Mouse (Mus musculus): Measurements from ENCODE around the gene Acly. TPM values are rescaled to one million over a fixed set of nuclear protein-coding genes. Genes with fewer than 3 reads are reported as not detected.

Acly gene
- polyA plus RNA-seq, 1 experiment from 2014 or later: 120 TPM

DNA sequence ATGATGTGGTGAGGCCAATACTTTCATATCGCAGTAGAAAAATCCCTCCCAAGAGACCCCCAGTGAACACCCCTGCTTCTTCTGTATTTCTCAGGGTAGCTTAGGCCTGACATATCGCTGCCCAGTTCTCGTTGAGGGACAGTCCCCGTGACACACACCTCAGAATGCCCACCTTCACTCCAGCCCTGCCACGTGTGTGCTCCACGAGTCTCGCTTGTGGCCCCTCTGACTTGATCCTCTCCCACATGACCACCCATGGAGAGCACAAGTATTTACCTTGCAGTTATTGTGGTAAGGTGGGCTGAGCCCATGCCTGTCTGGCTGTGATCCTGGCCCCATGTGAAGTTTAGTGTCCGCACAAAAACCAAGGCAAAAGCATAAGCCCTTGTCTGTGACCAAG, 40.9 kb upstream of the Acly start:
- Histone ChIP-seq H3K27me3 (ENCODE audit: control insufficient read depth, insufficient read depth, low read depth, low read length) (no peaks in the 10 kb centered on the region), H3K27ac (ENCODE audit: low read length) (no peak overlapping the region), H3K4me3 (ENCODE audit: low read depth, low read length) (no peak overlapping the region), H3K4me1 (ENCODE audit: control insufficient read depth, low read depth, low read length) (peaks cover 6% of the 10 kb centered on the region), H3K9ac (ENCODE audit: low read depth, low read length) (no peak overlapping the region), H3K36me3 (ENCODE audit: control insufficient read depth, insufficient read depth) (no peaks in the 10 kb centered on the region), H3K9me3 (replicated peaks; ENCODE audit: control insufficient read depth, low read length) (no peaks in the 10 kb centered on the region), H3K4me2 (ENCODE audit: low read depth, low read length) (no peak overlapping the region)
- no peak for ATAC-seq (ENCODE audit: low read depth)
- WGBS (ENCODE audit: insufficient replicate concordance): 74% methylated on average over 8 of the region's 8 CpGs

GRCm38 (mm10) chr11:100567815-100568245, 40.0 kb upstream of the Acly start:
- H3K27ac ChIP-seq (ENCODE audit: low read length): no peak overlapping the region
- WGBS (ENCODE audit: insufficient replicate concordance): 21% methylated on average over 9 of the region's 9 CpGs
- H3K9me3 ChIP-seq (replicated peaks; ENCODE audit: control insufficient read depth, low read length): no peaks in the 10 kb centered on the region
- peaks cover 6% of the 10 kb centered on the region for H3K4me1 ChIP-seq (ENCODE audit: control insufficient read depth, low read depth, low read length)
- H3K4me2 ChIP-seq (ENCODE audit: low read depth, low read length): no peak overlapping the region
- H3K9ac ChIP-seq (ENCODE audit: low read depth, low read length): no peak overlapping the region
- no peaks in the 10 kb centered on the region for H3K36me3 ChIP-seq (ENCODE audit: control insufficient read depth, insufficient read depth)
- no peak overlapping the region for H3K4me3 ChIP-seq (ENCODE audit: low read depth, low read length)
- no peak for ATAC-seq (ENCODE audit: low read depth)
- H3K27me3 ChIP-seq (ENCODE audit: control insufficient read depth, insufficient read depth, low read depth, low read length): no peaks in the 10 kb centered on the region

DNA sequence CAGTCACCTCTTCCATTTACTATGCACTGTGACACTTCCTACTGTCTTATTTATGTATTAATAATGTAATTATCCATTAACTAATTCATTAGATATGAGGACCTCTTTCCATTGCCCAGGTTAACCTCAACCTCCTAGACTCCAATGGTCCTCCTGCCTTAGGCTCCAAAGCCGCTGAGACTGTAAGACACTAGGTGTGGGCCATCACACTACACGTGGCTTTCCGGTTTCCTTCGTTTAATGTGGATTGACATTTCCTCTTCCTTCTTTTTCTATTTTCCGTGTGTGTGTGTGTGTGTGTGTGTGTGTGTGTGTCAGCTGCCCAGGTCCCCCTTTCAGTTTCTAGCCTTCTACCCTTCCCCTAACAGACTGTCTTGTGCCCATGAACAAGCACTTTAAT, 39.4 kb upstream of the Acly start:
- 33% methylated on average over 5 of the region's 5 CpGs for WGBS (ENCODE audit: insufficient replicate concordance)
- no peaks in the 10 kb centered on the region for H3K27me3 ChIP-seq (ENCODE audit: control insufficient read depth, insufficient read depth, low read depth, low read length)
- no peak overlapping the region for H3K27ac ChIP-seq (ENCODE audit: low read length)
- H3K4me2 ChIP-seq (ENCODE audit: low read depth, low read length): no peak overlapping the region
- peaks cover 6% of the 10 kb centered on the region for H3K4me1 ChIP-seq (ENCODE audit: control insufficient read depth, low read depth, low read length)
- H3K4me3 ChIP-seq (ENCODE audit: low read depth, low read length): no peak overlapping the region
- no peak for ATAC-seq (ENCODE audit: low read depth)
- no peaks in the 10 kb centered on the region for H3K9me3 ChIP-seq (replicated peaks; ENCODE audit: control insufficient read depth, low read length)
- H3K36me3 ChIP-seq (ENCODE audit: control insufficient read depth, insufficient read depth): no peaks in the 10 kb centered on the region
- H3K9ac ChIP-seq (ENCODE audit: low read depth, low read length): no peak overlapping the region

DNA sequence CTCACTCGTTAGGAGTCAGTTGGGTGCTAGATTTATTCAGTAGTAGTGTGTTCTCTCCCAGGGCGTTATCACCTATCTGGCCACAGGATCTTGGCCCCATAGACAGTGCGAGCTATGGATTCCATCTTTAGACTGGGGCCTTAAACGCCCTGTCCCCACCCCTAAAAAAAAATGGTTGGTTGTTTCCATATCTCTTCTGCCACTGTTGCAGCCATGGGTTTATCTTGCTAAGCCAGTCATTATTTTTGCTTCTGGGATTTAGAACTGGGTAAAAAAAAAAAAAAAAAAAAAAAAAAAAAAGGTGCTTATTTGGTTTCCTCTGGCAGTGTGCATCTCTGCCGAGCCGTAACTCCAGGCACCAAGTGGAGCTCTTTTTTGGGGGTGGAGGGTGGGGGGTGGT, 36.9 kb upstream of the Acly start:
- Histone ChIP-seq H3K9ac (ENCODE audit: low read depth, low read length) (no peak overlapping the region), H3K4me3 (ENCODE audit: low read depth, low read length) (no peak overlapping the region), H3K4me1 (ENCODE audit: control insufficient read depth, low read depth, low read length) (no peaks in the 10 kb centered on the region), H3K36me3 (ENCODE audit: control insufficient read depth, insufficient read depth) (no peaks in the 10 kb centered on the region), H3K27ac (ENCODE audit: low read length) (no peak overlapping the region), H3K9me3 (replicated peaks; ENCODE audit: control insufficient read depth, low read length) (no peaks in the 10 kb centered on the region), H3K4me2 (ENCODE audit: low read depth, low read length) (no peak overlapping the region), H3K27me3 (ENCODE audit: control insufficient read depth, insufficient read depth, low read depth, low read length) (no peaks in the 10 kb centered on the region)
- WGBS (ENCODE audit: insufficient replicate concordance): 37% methylated on average over 6 of the region's 6 CpGs
- no peak for ATAC-seq (ENCODE audit: low read depth)

DNA sequence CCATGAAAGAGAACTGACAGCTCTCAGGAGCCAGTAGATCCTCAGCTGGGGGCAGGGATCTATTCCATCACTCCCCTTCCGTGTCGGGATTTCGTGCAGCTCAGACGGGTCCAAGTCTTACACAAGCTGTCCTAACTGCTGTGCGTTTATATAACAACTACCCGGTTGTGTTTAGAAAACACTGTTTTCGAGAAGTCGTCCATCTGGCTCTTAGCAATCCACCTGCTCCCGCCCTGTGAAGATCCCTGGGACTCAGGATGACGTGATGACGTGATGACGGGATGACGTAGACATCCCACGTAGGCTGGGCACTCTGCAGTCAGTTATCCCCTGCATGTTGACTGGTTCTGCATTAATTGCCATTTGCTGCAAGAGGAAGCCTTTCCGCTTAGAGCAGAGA, 36.5 kb upstream of the Acly start:
- Histone ChIP-seq H3K4me3 (ENCODE audit: low read depth, low read length) (no peak overlapping the region), H3K9ac (ENCODE audit: low read depth, low read length) (no peak overlapping the region), H3K36me3 (ENCODE audit: control insufficient read depth, insufficient read depth) (no peaks in the 10 kb centered on the region), H3K9me3 (replicated peaks; ENCODE audit: control insufficient read depth, low read length) (no peaks in the 10 kb centered on the region), H3K27ac (ENCODE audit: low read length) (no peak overlapping the region), H3K27me3 (ENCODE audit: control insufficient read depth, insufficient read depth, low read depth, low read length) (no peaks in the 10 kb centered on the region), H3K4me2 (ENCODE audit: low read depth, low read length) (no peak overlapping the region), H3K4me1 (ENCODE audit: control insufficient read depth, low read depth, low read length) (no peaks in the 10 kb centered on the region)
- no peak for ATAC-seq (ENCODE audit: low read depth)
- 70% methylated on average over 15 of the region's 15 CpGs for WGBS (ENCODE audit: insufficient replicate concordance)

DNA sequence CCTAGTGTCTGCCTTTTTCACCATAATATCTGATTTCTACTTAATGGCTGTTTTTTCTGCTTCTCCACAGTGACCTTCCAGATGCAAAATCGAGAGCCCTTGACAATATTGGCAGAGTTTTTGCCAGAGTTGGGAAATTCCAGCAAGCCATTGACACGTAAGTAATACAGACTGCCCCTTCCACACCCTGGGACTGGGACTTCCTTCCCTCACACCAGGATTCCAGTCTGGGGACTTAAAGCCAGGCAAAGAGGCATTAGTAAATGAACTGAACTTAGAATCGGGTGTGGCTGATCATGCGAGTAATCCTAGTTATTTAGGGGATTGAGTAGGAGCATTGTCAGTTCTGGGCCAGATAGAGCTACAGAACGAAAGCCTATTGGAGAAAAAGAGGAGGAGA, 33.9 kb upstream of the Acly start:
- H3K4me1 ChIP-seq (ENCODE audit: control insufficient read depth, low read depth, low read length): no peaks in the 10 kb centered on the region
- WGBS (ENCODE audit: insufficient replicate concordance): 53% methylated on average over 5 of the region's 5 CpGs
- no peak for ATAC-seq (ENCODE audit: low read depth)
- H3K27me3 ChIP-seq (ENCODE audit: control insufficient read depth, insufficient read depth, low read depth, low read length): no peaks in the 10 kb centered on the region
- H3K36me3 ChIP-seq (ENCODE audit: control insufficient read depth, insufficient read depth): no peaks in the 10 kb centered on the region
- H3K27ac ChIP-seq (ENCODE audit: low read length): no peak overlapping the region
- no peaks in the 10 kb centered on the region for H3K9me3 ChIP-seq (replicated peaks; ENCODE audit: control insufficient read depth, low read length)
- H3K4me3 ChIP-seq (ENCODE audit: low read depth, low read length): no peak overlapping the region
- no peak overlapping the region for H3K4me2 ChIP-seq (ENCODE audit: low read depth, low read length)
- H3K9ac ChIP-seq (ENCODE audit: low read depth, low read length): no peak overlapping the region

GRCm38 (mm10) chr11:100559476-100559875, 31.7 kb upstream of the Acly start:
- no peak overlapping the region for H3K4me2 ChIP-seq (ENCODE audit: low read depth, low read length)
- no peaks in the 10 kb centered on the region for H3K4me1 ChIP-seq (ENCODE audit: control insufficient read depth, low read depth, low read length)
- no peaks in the 10 kb centered on the region for H3K9me3 ChIP-seq (replicated peaks; ENCODE audit: control insufficient read depth, low read length)
- no peaks in the 10 kb centered on the region for H3K36me3 ChIP-seq (ENCODE audit: control insufficient read depth, insufficient read depth)
- H3K9ac ChIP-seq (ENCODE audit: low read depth, low read length): no peak overlapping the region
- no peak overlapping the region for H3K27ac ChIP-seq (ENCODE audit: low read length)
- no peak for ATAC-seq (ENCODE audit: low read depth)
- H3K4me3 ChIP-seq (ENCODE audit: low read depth, low read length): no peak overlapping the region
- WGBS (ENCODE audit: insufficient replicate concordance): 55% methylated on average over 7 of the region's 7 CpGs
- no peaks in the 10 kb centered on the region for H3K27me3 ChIP-seq (ENCODE audit: control insufficient read depth, insufficient read depth, low read depth, low read length)

GRCm38 (mm10) chr11:100557563-100557962, 29.8 kb upstream of the Acly start:
- no peaks in the 10 kb centered on the region for H3K9me3 ChIP-seq (replicated peaks; ENCODE audit: control insufficient read depth, low read length)
- H3K4me1 ChIP-seq (ENCODE audit: control insufficient read depth, low read depth, low read length): no peaks in the 10 kb centered on the region
- H3K27me3 ChIP-seq (ENCODE audit: control insufficient read depth, insufficient read depth, low read depth, low read length): no peaks in the 10 kb centered on the region
- no peak overlapping the region for H3K4me3 ChIP-seq (ENCODE audit: low read depth, low read length)
- no peak overlapping the region for H3K9ac ChIP-seq (ENCODE audit: low read depth, low read length)
- no peaks in the 10 kb centered on the region for H3K36me3 ChIP-seq (ENCODE audit: control insufficient read depth, insufficient read depth)
- no peak for ATAC-seq (ENCODE audit: low read depth)
- 76% methylated on average over 3 of the region's 3 CpGs for WGBS (ENCODE audit: insufficient replicate concordance)
- no peak overlapping the region for H3K27ac ChIP-seq (ENCODE audit: low read length)
- H3K4me2 ChIP-seq (ENCODE audit: low read depth, low read length): no peak overlapping the region

- Histone ChIP-seq H3K36me3 (ENCODE audit: control insufficient read depth, insufficient read depth) (no peaks in the 10 kb centered on the region), H3K4me3 (ENCODE audit: low read depth, low read length) (0 out of 2 replicates have a peak overlapping the region, but pooled peaks have one; percentile 17), H3K27ac (ENCODE audit: low read length) (no peak overlapping the region), H3K4me2 (ENCODE audit: low read depth, low read length) (peak overlapping the region; percentile 34; the same call in 1 of the 2 replicates), H3K4me1 (ENCODE audit: control insufficient read depth, low read depth, low read length) (no peaks in the 10 kb centered on the region), H3K27me3 (ENCODE audit: control insufficient read depth, insufficient read depth, low read depth, low read length) (no peaks in the 10 kb centered on the region), H3K9me3 (replicated peaks; ENCODE audit: control insufficient read depth, low read length) (no peaks in the 10 kb centered on the region), H3K9ac (ENCODE audit: low read depth, low read length) (no peak overlapping the region)
- peak; percentile 56; the same call in 1 of the 2 replicates for ATAC-seq (ENCODE audit: low read depth)
- WGBS (ENCODE audit: insufficient replicate concordance): 5% methylated on average over 11 of the region's 11 CpGs
Measured at GRCm38 (mm10) chr11:100555583-100555982, 27.8 kb upstream of the Acly start.
